Mouse (Mus musculus) liver, postnatal 0 days (tissue): ENCODE results near the gene Rcan2.

Experiments used
- CTCF ChIP-seq: sonication (generic); IDR thresholded peaks from 2 replicates; pipeline ENCODE4 v1.5.1; 2016; ENCODE audit warnings: antibody characterized with exemption, low read depth
- EP300 ChIP-seq: IDR thresholded peaks from 2 replicates; pipeline ENCODE4 v1.6.1; 2016; ENCODE audit warnings: antibody characterized with exemption, low read depth, mild to moderate bottlenecking

DNA sequence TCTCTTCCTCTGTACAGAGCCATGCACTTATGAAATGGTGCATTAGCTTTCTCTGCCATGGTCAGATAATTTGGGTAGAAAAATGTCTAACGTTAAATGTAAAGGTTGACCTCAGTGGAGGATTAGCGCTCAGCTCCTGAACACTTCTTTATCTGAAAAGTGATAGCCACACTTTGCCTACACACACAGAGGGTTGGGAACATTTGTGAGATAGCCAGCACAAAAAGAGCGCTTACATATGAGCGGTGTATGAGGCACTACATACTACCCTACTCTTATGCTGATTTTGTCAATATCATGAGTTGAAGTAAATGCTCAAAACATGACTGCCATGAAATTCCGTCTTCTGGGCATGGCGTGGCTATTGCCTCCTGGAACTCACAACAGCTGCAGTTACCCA is 196.9 kb downstream of the Rcan2 start:
- TF ChIP-seq CTCF (no peak), EP300 (no peak)
